Mouse (Mus musculus) splenic B cell, adult 2 months (primary cell): ENCODE measurements at regions not wholly inside any gene's neighbourhood (a gene's known extent, or its start where the extent isn't known, plus 50 kb on each side); places are given as distances from the start of the nearest gene placed in this dataset.

ENCODE experiments used
- DNase-seq: peaks from one replicate; pipeline ENCODE4 v3.0.0-alpha.2; 2011; ENCODE audit warnings: low read depth, low spot score
- H3K27me3 ChIP-seq: 2 replicates; pipeline ENCODE4 v1.6.1; 2012; ENCODE audit warnings: mild to moderate bottlenecking, low read length, moderate library complexity, mixed read lengths; ENCODE audit not compliant: control insufficient read depth, poor library complexity, insufficient read depth, severe bottlenecking
- H3K36me3 ChIP-seq: 2 replicates; pipeline ENCODE4 v1.6.1; 2012; ENCODE audit warnings: mild to moderate bottlenecking, low read length, moderate library complexity, mixed read lengths; ENCODE audit not compliant: control insufficient read depth, poor library complexity, insufficient read depth, severe bottlenecking

GRCm38 (mm10) chr11:52568794-52569193 is 172.6 kb downstream of the 9530068E07Rik start:
- Histone ChIP-seq H3K27me3 (no peaks in the 10 kb centered on the region), H3K36me3 (no peaks in the 10 kb centered on the region)
- DNase-seq, result no peak

GRCm38 (mm10) chr11:52569759-52570158 is 173.5 kb downstream of the 9530068E07Rik start:
- Histone ChIP-seq H3K27me3 (no peaks in the 10 kb centered on the region), H3K36me3 (no peaks in the 10 kb centered on the region)
- DNase-seq, result no peak

DNA sequence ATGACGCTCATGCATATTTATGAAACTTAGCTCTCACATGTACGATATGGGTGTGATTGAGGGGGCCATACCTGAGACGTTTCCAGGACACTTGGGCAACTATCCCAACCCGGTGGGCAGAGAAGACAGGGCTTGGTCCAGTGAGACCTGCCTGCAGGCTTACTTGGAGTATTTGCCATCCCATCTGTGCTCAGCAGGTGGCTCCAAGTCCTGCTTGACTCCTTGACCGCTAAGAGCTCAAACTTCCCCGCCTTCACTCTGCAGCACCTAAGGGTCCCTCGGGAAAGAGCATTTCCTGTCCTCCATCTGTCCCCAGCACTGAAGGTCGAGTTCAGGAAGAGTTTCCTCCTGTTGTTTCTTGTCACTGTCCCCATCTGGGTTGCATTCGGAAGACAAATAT is 182.2 kb downstream of the 9530068E07Rik start:
- Histone ChIP-seq H3K36me3 (no peaks in the 10 kb centered on the region), H3K27me3 (no peaks in the 10 kb centered on the region)
- no peak for DNase-seq

- Histone ChIP-seq H3K27me3 (no peaks in the 10 kb centered on the region), H3K36me3 (no peaks in the 10 kb centered on the region)
- no peak for DNase-seq
Observed at GRCm38 (mm10) chr11:52579764-52580377, 183.6 kb downstream of the 9530068E07Rik start.

DNA sequence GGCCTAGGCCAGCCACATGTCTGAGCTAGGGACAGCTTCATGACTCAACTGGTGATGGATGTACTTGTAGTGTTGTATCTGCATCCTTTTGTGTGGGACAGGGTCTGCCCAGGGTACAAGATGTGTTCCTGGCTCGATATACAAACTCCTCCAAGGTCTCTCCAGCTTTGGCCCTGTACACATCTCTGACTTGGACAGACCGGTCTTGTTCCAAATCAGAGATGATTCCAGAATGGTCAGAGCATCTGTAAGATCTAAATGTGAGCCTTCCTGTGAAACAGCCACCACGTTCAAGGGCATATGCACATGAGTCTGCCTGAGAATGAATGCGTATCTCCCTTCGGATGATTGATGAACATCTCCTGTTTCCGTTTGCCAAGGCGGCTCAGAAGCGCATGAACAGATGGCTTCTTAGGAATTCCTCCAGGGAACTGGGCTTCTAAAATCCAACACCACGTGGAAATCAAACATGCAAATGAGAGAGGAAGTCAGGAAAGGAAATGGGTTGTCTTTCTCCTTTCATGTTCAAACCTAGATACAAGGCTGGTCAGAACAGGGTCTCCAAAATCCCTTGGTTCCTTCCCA is 172.7 kb upstream of the Fstl4 start:
- no peak for DNase-seq
- H3K36me3 ChIP-seq, result no peaks in the 10 kb centered on the region
- no peaks in the 10 kb centered on the region for H3K27me3 ChIP-seq

- DNase-seq, result no peak
- Histone ChIP-seq H3K36me3 (no peaks in the 10 kb centered on the region), H3K27me3 (no peaks in the 10 kb centered on the region)
Observed at GRCm38 (mm10) chr11:52594092-52594491, 170.3 kb upstream of the Fstl4 start.

DNA sequence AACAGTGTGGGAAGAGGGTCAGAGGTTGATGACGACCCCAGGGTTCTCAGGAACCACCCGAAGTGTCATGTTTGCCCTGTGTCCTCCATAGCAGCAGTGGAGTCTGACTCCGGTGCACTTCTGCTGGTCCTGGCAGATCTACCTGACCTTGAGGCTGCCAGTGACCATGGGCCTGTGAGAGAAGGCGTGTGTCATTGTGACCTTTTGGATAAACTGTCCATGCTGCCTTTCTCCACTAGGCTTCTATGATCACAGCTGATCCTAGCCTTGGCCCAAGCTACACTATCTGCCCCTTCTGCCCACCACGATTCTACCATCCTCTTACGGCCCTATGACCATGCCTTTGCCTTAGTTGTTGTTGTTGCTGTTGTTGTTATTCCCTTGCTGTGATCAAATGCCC is 163.2 kb upstream of the Fstl4 start:
- Histone ChIP-seq H3K36me3 (no peaks in the 10 kb centered on the region), H3K27me3 (no peaks in the 10 kb centered on the region)
- DNase-seq, result no peak

- H3K27me3 ChIP-seq, result no peaks in the 10 kb centered on the region
- DNase-seq, result no peak
- H3K36me3 ChIP-seq, result no peaks in the 10 kb centered on the region
Observed at GRCm38 (mm10) chr11:52602061-52602561, 162.3 kb upstream of the Fstl4 start.

- Histone ChIP-seq H3K36me3 (no peaks in the 10 kb centered on the region), H3K27me3 (no peaks in the 10 kb centered on the region)
- no peak for DNase-seq
Observed at GRCm38 (mm10) chr11:52602796-52603195, 161.6 kb upstream of the Fstl4 start.

GRCm38 (mm10) chr11:52610681-52611165 is 153.7 kb upstream of the Fstl4 start:
- Histone ChIP-seq H3K27me3 (no peaks in the 10 kb centered on the region), H3K36me3 (no peaks in the 10 kb centered on the region)
- no peak for DNase-seq

DNA sequence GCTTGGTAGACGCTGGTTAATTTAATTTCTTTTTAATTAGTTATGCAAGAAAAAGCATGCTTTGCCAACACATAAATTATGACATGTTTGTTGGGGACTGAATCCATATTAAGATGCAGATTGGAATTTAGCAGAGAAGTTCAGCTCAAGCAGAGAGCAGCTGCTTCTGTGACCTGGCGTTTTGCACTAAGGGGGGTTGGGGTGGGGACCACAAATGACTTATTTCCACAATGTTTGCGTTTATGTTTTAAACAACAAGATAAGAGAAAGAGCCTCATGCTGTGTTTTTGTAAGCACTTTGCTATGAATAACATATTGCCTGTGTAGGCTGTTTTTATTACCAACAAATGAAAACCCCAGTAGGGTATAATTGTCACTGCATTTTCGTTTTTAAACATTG is 148.8 kb upstream of the Fstl4 start:
- no peaks in the 10 kb centered on the region for H3K27me3 ChIP-seq
- no peaks in the 10 kb centered on the region for H3K36me3 ChIP-seq
- DNase-seq, result no peak

GRCm38 (mm10) chr11:52618646-52619045 is 145.8 kb upstream of the Fstl4 start:
- H3K36me3 ChIP-seq, result no peaks in the 10 kb centered on the region
- DNase-seq, result no peak
- no peaks in the 10 kb centered on the region for H3K27me3 ChIP-seq

DNA sequence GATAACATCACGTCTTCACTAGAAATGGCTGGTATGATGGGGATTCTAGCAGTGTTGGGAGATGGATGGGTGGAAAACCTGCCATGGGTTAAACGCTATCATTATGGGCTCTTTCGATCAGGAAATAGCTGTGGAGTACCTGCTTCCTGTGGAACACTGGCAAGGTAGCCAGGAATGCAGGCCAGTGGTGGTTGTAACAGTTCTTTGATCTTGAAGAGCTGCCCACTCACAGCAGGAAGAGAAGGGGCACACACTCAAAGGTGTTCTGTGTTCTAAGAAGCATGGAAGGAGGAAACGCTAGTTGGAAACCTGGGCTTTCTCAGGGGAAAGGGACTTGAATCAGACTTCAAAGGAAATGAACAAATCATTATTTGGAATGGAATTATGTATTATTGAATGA is 141.6 kb upstream of the Fstl4 start:
- Histone ChIP-seq H3K27me3 (no peaks in the 10 kb centered on the region), H3K36me3 (no peaks in the 10 kb centered on the region)
- no peak for DNase-seq

DNA sequence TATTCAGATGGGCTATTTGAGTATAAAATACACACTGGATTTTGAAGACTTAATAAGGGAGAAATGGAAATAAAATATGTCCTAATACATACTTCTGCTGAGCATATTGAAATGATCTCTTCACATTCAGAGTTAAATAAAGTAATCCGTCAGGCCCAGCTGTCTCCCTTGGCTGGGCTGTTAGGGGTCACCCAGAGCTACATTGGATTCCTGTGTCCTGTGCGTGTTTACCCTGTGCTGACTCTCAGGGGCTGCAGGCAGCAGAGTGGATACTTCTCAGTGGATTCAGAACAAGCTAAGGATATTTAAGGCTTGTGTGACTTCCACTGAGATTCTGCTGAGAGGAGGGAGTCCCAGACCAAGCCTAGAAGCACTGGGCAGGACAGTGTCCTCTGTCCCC is 135.6 kb upstream of the Fstl4 start:
- no peaks in the 10 kb centered on the region for H3K27me3 ChIP-seq
- no peak for DNase-seq
- H3K36me3 ChIP-seq, result no peaks in the 10 kb centered on the region

GRCm38 (mm10) chr11:52629776-52630175 is 134.7 kb upstream of the Fstl4 start:
- DNase-seq, result peak; percentile 3

DNA sequence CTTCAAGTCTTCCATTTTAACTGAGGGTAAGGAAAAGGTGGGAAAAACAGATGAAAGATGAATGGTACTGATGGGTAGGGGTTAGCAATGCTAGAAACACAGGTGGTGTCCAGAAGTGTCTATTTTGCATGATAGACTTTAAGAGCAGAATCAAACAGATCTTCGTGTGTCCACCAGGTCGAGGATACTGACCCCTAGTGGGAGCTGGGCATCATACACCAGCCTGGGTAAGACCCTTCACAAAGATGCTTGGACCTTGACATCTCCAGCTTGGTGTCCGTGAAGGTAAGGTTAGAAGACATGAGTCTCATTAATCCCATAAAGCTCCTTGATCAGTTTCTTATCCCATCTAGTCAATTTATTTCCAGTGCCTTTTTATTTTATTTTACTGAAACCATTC is 132.9 kb upstream of the Fstl4 start:
- no peak for DNase-seq
- Histone ChIP-seq H3K36me3 (no peaks in the 10 kb centered on the region), H3K27me3 (no peaks in the 10 kb centered on the region)

More at GRCm38 (mm10) chr11:52629776-52630175, 134.7 kb upstream of the Fstl4 start:
- Histone ChIP-seq H3K27me3 (no peaks in the 10 kb centered on the region), H3K36me3 (no peaks in the 10 kb centered on the region)
